Mouse (Mus musculus) forelimb bud, embryonic 11.5 days (tissue): ENCODE data around the gene Knstrn.

ENCODE experiments used
- DNase-seq: peaks from one replicate; pipeline ENCODE4 v3.0.0-alpha.2; 2012; ENCODE audit warnings: low read depth, low spot score

The Knstrn gene

GRCm38 (mm10) chr2:118790551-118791525 lies 23.0 kb upstream of the Knstrn start:
- DNase-seq = peak; percentile 72

GRCm38 (mm10) chr2:118791591-118792258 lies 22.1 kb upstream of the Knstrn start:
- no peak for DNase-seq

- DNase-seq = no peak
These were observed 21.6 kb upstream of the Knstrn start for GRCm38 (mm10) chr2:118792259-118792613.

GRCm38 (mm10) chr2:118793636-118794035 lies 20.2 kb upstream of the Knstrn start:
- no peak for DNase-seq

GRCm38 (mm10) chr2:118802542-118803118 lies 11.2 kb upstream of the Knstrn start:
- DNase-seq = no peak

DNA sequence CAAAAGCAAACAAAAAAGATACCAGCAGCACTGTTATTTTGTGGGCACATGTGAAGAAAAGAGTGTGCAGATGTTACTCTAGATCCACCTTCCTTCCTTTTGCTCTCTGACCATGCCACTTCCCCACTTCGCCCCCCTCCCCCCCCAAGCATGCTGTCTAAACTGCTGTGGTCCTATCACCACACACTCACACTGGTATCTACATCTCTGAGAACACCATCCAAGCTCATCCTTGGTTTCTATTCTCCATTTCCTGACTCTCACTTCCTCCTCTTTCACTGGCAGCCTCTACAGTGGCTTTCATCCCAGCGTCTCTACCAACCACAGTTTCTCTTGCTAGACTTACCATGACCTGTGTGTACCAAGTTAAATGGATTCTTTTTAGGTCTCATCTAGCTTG lies 9.3 kb upstream of the Knstrn start:
- DNase-seq = no peak

GRCm38 (mm10) chr2:118805137-118805536 lies 8.7 kb upstream of the Knstrn start:
- DNase-seq = no peak

- DNase-seq = no peak
These were observed 8.0 kb upstream of the Knstrn start for GRCm38 (mm10) chr2:118805756-118806155.

DNA sequence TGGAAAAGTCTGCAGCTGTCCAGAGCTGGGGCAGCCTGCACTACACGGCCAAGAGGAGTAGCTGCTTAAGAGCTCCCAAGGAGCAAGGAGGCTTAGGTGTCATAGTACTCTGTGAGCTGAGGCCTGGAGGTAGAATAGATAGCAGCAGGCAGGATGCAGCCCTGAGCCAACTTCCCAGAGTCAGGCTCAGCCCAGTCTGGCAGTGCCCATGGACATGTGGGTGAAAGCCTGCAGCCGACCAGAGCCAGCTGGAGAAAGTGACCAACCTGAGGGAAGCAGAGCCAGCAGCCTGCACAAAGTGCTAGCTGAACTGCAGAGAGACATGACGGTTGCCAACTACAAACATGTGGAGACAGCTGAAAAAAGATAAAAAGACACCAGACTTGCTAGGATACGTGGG lies 6.9 kb upstream of the Knstrn start:
- no peak for DNase-seq

DNA sequence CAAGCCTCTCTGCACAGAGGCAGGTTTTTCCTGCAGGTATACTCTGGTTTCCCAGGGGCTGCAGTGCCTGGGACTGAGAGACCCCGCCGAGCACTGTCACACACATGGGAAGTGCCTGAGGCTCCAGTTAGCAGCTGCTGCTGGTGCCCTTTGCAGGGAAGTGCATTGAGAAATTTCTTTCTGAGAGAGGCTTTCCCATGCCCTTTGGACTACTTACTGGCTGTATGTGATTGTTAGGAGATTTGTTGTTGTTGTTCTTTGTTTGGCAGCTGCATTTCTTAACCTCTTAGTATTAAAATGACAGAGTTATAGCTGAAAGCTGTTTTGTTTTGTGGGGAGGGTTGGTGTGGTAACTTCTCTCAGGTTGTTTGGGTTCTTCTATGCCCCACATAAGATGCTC lies 2.9 kb upstream of the Knstrn start:
- DNase-seq = no peak

DNA sequence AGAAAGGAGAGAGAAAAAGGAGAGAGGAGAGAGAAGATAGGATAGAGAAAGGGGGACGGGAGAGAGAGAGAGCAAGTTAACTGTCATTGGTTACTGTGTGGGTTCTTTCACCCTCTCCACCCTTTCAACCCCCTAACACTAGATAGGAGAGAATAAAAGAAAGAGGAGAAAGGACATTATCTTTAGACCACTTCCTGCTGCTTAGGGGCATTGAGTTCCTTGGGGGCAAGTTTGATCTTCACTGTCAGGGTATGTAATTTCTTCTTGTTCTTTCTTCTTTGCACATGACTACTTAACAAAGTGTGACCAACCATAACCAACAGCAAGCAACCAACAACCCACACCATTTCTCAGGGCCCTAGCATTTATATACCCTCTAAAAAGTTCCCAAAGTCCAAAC lies 1.1 kb upstream of the Knstrn start:
- no peak for DNase-seq

GRCm38 (mm10) chr2:118822800-118823199 lies 9.0 kb downstream of the Knstrn start:
- no peak for DNase-seq

DNA sequence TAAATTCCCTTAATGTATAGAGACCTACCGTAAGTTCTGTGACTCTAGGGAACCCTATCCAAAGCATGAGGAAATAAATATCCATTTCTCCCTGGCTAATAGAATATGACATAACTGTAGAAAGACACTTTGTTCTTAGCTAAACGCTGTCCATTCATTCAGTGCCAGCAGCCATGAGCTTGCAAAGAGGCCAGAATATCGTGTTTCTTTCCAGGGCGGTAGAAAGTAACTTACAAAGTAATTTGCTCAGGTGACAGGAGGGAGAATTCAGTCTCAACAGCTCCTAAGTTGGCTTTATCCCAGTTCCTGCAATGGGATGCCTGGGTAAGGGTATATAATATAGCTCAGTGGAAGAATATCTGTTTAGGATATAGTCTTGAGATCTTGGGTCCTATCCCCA lies 10.6 kb downstream of the Knstrn start:
- DNase-seq = no peak

- no peak for DNase-seq
These were observed 15.3 kb downstream of the Knstrn start for GRCm38 (mm10) chr2:118829096-118829495.

- no peak for DNase-seq
These were observed 20.3 kb downstream of the Knstrn start for GRCm38 (mm10) chr2:118834061-118834460.

GRCm38 (mm10) chr2:118835115-118835514 lies 21.3 kb downstream of the Knstrn start:
- no peak for DNase-seq

DNA sequence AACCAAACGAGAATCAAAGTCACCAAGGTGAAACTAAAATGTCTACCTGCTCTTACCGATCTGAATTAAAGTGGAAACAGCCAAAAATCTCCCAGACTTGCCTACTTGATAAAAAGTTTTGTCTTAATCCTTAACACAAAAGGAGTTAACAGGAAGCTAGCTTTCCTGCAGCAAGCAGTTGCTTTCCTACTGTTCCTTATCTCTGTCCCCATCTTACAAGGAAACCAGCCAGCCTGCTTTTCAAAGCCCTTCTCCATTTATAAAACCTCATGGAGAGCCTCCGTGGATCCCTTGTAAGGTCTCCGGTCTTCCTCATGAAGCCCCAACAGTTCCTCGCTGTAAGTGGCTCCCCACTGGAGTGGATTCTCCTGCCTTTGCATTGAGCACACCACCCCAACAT lies 24.5 kb downstream of the Knstrn start:
- DNase-seq = no peak

DNA sequence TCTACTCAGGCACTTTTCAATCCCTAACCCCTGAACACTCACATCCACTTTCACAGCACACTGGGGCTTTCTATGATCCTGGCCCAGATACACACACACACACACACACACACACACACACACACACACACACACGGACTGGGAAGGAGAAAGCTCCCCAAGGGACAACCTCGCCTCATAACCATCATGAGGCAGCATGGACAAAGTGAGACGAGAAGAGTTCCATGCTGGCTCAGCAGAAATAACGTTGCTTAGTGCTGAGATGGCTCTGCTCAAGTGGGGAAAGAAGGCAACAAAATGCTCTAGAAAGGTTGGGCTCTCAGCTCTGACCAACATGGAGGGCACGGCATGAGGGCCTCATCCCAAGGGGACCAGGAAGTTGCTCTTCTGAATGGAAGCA lies 27.4 kb downstream of the Knstrn start:
- DNase-seq = no peak

DNA sequence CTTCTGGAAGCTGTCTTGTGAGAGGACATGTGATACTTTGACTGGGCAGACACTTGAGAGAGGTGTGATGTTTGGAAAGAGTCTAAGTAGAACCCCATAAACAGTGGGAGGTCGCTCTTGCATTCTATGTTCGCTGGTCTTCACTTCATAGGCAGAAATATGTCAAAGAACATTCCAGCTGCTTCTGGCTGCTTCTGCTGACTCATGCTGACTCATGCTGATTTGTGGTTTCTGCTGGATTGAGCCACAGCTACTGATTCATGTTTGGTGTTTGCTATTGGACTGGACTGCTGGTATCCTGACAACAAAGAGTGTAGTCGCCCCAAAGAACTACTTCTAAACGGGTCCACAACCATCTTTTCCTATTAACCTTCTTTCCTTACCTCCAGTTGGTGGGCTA lies 28.0 kb downstream of the Knstrn start:
- DNase-seq = no peak

- DNase-seq = no peak
These were observed 30.6 kb downstream of the Knstrn start for GRCm38 (mm10) chr2:118844427-118844826.

DNA sequence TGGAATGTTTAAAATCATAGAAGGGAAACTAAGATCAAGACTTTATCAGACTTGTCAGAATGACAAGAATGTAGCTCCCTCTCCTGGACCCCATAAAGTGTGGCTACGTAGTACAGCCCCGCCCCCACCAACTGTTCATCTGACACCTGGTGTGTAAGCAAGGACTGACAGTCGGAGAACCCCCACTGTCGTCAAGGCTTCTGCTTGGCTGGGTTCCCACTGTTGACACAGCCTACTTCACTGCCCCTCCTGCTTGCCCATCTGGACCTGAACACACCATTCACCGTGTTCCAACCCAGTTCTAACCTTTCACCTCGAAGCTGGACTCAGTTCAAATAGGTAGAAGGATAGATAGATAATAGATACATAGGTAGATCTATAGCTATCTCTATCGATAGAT lies 32.4 kb downstream of the Knstrn start:
- no peak for DNase-seq

GRCm38 (mm10) chr2:118851756-118852155 lies 38.0 kb downstream of the Knstrn start:
- no peak for DNase-seq
